Mouse (Mus musculus) spleen, postnatal 36 days (tissue): ENCODE results near the gene Egflam.

ENCODE experiments used
- DNase-seq, 2 experiments: peaks; one replicate each; pipeline ENCODE4 v3.0.0; 2022; ENCODE audit warnings: low spot score in 2 of 2, mixed read lengths in 1 of 2

Egflam gene

GRCm38 (mm10) chr15:7216581-7217272, 181.5 kb downstream of the Egflam start:
- peak; percentile 81 for DNase-seq

GRCm38 (mm10) chr15:7215845-7216244, 182.3 kb downstream of the Egflam start:
- no peak for DNase-seq

GRCm38 (mm10) chr15:7213683-7214082, 184.5 kb downstream of the Egflam start:
- no peak for DNase-seq

DNA sequence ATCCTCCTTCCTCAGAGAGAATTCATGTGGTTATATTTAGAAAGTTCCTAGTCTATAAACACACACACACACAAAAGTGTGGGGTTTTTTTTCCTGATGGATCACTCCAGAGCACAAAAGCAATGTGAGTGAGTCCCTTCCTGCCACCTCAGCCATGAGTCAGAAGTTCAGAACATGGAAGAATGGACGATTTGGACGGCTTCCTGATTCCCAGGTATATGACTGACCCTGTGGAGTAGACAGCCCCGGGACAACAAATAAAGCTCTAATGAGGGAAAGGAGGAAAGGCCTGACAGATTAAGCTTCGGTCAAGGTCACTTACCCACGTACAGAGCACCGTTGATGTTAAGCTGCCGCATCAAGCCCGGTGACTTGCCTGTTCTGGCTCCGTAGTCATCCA, 190.0 kb downstream of the Egflam start:
- DNase-seq, result no peak

- DNase-seq, result no peak
Observed at GRCm38 (mm10) chr15:7207292-7207691, 190.9 kb downstream of the Egflam start.

DNA sequence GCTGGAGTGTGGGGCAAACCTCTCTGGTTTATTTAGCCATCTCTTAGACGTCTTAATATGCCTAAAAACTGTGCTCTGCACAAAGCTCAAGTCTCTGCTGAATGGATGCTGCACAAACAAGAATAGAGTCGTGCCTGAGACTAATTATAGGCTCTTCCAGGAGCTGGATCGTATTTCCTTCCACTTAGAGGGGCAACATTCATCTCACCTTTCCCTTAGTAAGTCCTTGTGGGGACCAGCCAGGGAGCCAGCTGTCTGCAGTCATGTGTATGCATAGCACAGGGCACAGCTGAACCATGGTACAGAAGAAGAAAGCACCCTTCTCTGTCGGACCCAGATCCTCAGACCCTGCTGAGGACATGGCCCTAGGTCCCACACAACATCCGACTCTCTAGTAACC, 192.1 kb downstream of the Egflam start:
- DNase-seq, result no peak

GRCm38 (mm10) chr15:7204917-7205316, 193.3 kb downstream of the Egflam start:
- DNase-seq, result no peak

DNA sequence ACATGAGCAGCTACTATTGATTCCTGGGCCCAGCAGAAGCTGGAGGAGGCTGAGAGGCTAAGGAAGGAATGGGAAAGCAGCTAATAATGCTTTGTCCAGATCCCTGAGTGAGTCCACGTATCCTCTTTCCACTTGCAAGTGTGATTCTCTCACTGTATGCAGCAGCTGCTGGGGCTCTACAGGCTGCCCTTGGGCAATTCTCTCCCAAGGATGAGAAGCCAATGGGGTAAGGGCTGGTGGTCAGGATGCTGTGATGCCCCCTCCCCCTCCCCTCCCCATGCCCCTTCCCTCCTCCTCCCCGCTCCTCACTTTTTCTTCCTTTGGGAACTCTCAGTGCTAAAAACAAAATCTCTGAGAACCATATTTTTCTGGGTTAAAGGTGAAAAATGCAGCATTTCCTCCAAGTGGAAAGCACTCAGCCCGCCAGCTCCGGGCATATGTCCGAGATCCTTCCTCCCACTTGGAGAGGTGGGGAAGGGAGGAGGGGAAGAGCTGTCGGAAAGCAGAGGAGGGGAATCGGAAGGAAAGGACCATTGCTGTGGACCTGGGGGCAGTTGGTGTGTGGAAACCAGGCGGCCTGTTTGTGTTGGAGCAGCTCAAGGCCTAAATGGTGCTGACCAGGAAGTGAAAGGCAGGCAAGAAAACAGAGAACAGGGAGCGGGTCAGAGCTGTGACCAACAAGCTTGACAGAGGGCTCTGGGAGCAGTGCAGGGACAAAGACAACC, 194.4 kb downstream of the Egflam start:
- DNase-seq, result peak; percentile 8 to 22

GRCm38 (mm10) chr15:7202981-7203380, 195.2 kb downstream of the Egflam start:
- no peak for DNase-seq

DNA sequence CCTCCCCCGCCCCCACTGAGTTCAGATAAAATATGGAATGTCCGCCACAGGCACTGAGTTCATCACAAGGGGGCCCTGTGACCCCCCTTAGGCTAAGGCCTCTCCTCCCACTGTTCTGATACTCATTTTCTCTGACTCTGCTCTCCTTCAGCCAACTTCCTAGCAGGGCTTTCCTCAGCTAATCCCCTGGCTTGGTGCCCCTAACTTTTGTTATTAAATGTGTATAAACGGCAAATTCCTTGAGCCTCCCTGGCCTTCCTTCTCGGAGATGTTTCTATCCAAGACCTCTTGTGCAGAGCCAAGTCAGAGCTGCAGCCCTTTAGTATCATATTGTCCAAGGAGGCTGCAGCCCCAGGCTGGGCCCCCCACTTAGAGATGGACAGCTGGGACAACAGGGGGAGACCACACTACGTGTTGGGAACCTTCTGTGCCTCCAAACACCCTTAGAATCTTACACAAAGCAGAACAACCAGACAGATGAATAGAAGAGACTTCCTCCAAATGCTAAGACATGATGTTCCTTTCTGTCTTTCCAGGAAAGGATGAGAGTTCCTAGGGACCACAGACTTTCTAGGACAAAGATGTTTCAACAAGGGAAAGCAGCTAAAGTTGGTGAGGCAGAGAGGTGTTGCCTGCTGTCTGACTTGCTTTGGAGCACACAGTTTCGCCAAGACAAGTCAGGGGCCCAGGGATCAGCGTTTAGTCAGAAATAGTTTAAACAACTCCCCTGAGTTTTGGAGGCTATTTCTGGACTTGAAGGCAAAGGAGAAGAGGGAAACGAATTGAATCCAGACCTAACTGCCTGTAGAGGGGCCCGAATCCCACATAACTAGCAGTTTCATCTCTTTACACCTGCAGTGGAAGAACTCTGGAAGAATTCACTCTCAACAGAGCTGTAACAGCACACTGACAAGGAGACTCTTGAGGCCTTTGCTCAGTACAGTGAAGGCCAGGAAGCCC, 196.5 kb downstream of the Egflam start:
- no peak for DNase-seq

DNA sequence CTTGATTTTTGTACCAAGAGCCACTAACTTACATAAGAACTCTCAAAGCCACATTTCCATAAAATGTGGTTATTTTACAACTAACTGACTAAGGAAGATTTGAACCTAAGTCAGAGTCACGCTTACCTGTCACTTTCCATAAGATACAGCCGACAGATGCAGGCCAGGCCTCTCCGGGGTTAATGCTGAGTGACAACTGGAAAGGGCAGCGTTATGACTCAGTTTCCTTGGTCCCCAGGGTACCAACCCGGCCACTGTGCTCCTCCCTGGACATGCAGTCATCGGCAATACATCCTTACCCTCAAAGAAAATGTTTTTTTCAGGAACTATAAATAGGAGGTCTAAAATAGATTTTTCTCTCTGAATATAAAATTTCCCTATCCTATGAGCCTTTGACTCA, 197.9 kb downstream of the Egflam start:
- DNase-seq, result no peak

GRCm38 (mm10) chr15:7198816-7199215, 199.4 kb downstream of the Egflam start:
- no peak for DNase-seq

GRCm38 (mm10) chr15:7197652-7198445, 200.3 kb downstream of the Egflam start:
- no peak for DNase-seq

DNA sequence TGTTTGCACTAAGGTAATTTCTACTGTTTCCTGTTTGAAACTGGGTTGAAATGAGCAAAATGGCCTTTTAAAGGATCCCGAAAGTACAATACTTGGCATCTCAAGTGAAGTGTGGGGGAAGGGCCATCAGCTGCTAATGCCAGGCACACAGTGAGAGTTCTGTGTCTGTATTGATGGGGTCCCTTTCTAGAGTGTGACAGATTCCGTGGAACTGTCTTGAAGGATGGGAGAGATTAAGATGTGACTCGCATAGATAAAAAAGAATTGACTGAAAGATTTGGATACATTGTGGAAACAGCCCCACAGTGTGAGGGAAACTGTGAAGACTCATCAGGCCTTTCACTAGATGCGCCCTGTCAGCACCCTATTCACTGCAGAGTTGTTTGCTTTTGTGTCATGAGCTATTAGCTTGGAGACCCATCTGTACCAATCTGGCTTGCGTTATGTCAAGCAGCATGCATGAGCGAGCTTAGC, 203.4 kb downstream of the Egflam start:
- no peak for DNase-seq

- no peak for DNase-seq
Observed at GRCm38 (mm10) chr15:7194147-7194720, 204.0 kb downstream of the Egflam start.

DNA sequence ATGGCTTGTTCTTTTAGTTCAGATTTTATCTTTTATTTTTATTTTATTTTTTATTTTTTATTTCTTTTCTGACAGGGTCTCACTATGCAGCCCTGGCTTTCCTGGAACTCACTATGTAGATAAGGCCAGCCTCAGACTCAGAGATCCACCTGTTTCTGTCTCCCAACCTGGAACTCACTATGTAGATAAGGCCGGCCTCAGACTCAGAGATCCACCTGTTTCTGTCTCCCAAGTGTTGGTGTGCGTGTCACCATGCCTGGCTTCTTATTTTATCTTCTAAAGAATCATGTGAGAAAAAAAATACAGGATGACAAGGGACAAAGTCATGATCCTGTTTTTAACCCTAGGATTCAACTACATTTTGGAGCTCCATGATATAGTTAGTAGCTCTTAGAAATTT, 205.6 kb downstream of the Egflam start:
- DNase-seq, result no peak

DNA sequence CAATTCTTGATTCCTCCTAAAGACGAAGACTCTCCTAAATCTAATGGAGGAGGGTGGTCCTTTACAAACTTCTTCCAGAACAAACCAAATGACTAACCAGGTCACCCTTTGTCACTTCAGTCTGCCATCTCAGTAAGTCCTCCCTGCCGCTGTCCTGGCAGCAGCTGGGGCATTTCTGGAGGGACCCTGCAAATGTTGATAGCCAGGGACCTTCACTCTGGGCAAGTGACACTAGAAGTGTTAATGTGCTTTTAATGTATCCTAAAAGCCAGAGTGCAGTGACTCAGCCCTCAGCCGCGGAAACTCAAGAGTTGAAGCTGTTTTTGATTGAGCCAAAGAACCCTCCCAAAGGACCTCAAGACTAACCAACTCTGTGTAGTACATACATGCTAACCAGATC, 207.1 kb downstream of the Egflam start:
- no peak for DNase-seq

DNA sequence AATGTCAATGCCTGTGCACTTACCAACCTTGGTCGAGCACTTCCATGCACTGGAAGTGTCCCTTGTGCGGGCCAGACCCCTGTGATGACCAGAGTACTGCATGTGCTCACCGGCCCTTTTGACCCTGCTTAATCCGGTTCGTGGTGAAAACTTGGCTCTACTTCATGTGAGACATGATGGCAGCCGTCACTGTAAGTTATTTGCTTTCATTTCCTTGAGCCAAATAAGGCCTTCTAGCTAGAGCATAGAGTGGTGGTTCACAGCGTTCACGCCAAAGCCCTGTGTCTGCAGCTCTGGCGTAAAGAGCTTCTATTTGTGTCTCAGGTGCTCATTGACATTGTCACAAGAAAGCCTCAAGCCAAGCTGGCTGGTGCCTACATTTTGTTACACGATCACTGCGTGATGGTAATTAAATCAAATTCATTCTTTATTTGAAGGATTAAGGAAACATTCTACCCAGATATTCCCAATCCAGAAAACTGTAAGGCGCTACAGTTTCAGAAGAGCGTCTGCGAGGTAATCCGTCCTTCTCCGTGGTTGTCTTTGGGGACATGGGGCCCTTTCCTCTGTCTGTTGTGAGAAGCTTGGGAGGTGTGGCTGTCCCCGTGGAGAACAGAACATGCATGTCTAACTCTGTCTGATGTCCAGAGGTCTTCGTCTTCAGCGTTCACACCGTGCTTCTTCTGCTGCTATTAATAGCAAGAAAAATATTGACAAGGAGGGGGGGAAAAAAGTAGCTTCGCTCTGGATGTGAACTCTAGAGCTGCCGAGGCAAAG, 208.3 kb downstream of the Egflam start:
- no peak for DNase-seq

- no peak for DNase-seq
Observed at GRCm38 (mm10) chr15:7187682-7188081, 210.5 kb downstream of the Egflam start.

- DNase-seq, result no peak
Observed at GRCm38 (mm10) chr15:7180576-7180975, 217.6 kb downstream of the Egflam start.
